Mouse (Mus musculus): ENCODE measurements around the gene Nxpe5.
"Not testable (repeated sequence)": the region's sequence is repeated elsewhere in the genome, so short reads cannot be mapped to it uniquely, and the experiment has no call there.

The Nxpe5 gene

DNA sequence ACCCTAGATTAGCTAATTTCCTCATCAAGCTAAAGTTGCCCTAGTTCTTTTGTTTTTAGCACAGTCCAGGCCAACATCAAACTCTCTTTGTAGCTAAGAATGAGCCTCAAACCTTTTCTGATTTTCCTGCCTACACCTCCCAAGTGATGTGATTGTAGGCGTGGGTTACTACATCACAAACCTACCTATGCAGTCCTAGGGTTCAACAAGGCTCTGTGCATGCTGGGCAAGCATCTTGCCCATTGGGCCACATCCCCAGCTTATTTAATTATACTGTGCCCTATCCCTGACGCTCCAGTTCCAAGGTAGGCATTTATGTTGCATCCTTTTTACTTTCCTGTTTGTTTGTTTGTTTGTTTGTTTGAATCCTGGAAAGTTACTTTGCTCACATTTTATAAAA is at the start of gene Nxpe5:
Gene Nxpe5, plus strand, starts transcription at position 199 of the 400 bp plus-strand sequence.
- DNase-seq (ENCODE audit: low spot score in 2 of 2), result no peak

DNA sequence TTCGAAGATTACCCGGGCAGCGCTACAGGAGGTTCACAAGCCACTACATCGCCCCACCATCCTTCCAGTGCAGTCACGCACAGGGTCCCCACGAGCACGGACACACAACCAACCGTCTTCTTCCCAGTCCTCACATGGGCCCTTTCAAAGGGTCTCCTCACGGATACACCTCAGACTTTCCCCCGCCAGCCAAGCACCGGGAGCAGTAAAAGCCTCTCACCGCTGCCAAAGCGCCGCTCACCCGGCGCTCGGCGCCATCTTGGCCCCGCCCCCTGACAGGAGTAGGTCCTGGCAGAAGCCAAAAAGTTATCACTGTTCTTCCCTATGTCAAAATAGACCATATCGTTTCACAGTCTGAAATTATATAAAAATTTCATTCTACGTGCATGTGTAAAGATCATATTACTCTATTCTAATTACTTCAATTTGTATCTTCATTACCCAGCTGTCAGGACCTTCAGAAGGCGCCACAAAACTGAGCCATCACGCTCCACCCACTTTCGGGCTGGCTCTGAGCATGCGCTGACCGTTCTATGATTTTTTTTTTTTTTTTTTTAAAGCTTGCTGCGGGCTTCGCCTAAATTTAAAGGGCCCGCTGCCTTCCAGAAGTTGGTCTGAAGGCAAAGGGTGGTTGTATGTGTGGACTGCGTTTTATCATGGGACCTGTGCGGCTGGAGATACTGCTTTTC is 38.6 kb upstream of the Nxpe5 start, which contains the start of the genes Taf6 and Cnpy4:
Gene Taf6, minus strand, starts transcription at position 502 of the 689 bp plus-strand sequence.
Gene Cnpy4, plus strand, starts transcription at position 536 of the 689 bp plus-strand sequence.
- DNase-seq (ENCODE audit: low spot score in 2 of 2), result peak in 1 of 2 experiments; percentile 79

- peak in 1 of 2 experiments; percentile 82 for DNase-seq (ENCODE audit: low spot score in 2 of 2)
Observed at GRCm38 (mm10) chr5:138187661-138188306, 37.9 kb upstream of the Nxpe5 start.

DNA sequence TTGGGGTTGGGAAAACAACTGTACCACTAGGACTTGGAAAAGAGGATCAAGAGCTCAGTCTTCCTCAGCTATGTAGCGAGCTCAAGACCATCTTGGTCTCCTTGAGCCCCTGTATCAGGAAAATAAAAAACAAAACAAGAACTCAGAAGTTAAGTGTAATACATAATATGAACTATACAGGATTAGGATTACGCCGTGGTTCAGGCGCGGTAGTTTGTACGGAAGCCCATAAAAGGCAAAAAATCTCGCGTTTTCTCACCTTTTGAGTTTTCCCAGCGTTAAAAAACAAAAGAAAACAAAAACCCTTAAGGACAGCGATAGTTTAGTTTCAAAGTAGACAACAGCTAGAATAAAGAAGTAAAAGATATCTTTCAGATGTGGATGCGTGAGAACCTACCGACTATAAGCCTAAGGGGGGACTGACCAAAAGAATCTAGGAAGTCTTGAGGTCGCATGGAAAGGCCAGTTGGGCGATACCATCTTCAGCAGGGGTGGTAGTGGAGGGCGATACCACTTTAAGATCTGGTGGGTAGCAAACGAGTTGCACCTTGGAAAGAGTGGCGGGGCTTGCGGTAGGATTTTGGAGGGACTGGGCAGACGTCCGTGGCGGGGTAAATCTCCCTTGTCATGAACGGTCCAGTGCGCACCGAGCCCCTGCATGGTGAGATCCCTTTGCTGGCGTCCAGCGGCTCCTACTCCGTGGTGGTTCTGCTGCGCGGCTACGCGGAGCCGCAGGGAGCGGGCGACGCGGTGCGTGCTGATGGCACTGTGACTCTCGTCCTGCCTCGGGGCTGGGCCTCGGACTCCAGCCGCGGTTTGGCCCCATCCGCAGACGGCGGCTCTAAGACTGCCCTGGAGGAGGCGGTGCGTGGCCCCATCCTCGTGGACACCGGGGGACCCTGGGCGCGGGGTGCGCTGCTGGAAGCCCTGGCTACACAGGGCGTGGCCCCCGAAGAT is 31.6 kb upstream of the Nxpe5 start, which contains the start of gene Mblac1:
Gene Mblac1, plus strand, starts transcription at position 544 of the 957 bp plus-strand sequence.
- DNase-seq (ENCODE audit: low spot score in 2 of 2), result peak; percentile 59 to 89

DNA sequence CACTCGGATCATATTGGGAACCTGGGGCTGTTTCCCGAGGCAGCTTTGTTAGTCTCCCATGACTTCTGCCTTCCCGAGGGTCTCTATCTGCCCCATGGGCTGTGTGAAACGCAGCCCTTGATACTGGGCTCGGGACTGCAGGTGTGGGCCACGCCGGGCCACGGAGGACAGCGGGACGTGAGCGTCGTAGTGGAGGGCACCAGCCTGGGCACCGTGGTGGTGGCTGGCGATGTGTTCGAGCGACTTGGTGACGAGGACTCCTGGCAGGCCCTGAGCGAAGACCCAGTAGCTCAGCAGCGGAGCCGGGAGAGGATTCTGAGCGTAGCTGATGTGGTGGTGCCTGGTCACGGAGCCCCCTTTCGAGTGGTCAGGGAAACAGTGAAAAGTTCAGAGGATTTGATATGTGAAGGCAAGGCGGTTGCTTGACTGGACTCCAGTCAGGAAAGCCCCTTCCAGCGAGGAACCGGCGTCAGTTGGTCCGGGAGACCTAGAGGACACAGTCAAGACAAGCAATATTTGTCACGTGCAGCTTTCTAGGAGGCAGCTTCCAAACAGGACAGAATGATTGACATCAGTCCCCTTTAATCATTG is 30.8 kb upstream of the Nxpe5 start:
- peak in 1 of 2 experiments; percentile 17 for DNase-seq (ENCODE audit: low spot score in 2 of 2)

DNA sequence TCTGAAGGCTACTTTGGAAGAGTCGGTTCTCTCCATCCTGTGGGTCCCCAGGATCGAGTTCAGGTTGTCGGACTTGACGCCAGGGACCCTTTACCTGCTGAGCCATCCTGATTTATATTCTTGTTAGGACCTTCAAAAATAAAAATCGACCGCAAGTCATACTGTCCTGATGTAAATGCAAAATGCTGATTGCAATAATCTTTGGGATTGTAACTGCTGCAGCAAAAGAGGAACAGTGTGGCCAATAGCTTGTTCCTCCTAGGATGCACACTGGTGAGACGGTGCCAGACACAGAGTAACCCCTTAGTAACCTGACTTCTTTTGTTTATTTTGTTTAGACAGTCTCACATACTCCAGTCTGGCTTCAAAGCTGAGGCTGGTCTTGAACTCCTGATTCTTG is 30.2 kb upstream of the Nxpe5 start:
- no peak for DNase-seq (ENCODE audit: low spot score in 2 of 2)

DNA sequence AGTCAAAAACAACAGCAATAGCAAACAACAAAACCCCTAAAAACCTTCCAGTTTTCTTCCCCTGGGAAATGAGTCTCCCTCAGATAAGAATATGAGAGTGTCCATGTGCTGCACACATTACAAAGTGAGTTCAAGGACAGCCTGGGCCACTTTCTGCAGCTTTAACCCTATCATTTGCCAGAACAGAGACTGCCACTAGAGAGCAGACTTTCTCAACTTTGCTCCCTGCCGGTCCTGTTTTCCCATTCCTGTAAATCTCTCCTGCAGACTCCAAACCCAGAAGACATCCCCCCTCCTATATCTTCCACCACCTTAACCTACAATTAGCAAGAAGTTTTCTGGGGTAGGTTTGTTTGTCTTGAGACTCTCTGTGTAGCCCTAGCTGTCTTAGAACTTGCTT is 26.1 kb upstream of the Nxpe5 start:
- no peak for DNase-seq (ENCODE audit: low spot score in 2 of 2)

- no peak for DNase-seq (ENCODE audit: low spot score in 2 of 2)
Observed at GRCm38 (mm10) chr5:138202086-138202485, 23.6 kb upstream of the Nxpe5 start.

GRCm38 (mm10) chr5:138207253-138207652 is 18.4 kb upstream of the Nxpe5 start:
- DNase-seq (ENCODE audit: low spot score in 2 of 2), result no peak

DNA sequence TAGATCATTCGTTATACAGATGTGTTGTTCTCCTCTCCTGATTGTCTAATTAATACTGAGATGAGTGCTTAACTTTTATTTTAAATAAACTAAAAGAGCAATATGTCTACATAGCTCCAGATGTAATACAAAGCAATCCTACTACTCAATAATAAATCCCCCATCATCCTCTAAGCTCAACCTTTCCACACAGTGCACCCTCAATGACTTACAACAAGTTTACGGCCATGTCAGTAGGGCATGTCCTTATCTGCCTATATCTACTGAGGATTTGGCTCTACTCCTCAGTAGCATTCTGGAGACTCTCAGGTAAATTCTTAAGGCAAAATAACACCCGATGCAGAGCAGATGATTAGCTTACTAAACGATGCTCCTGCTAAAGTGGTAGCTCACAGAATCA is 17.8 kb upstream of the Nxpe5 start:
- no peak for DNase-seq (ENCODE audit: low spot score in 2 of 2)

- DNase-seq (ENCODE audit: low spot score in 2 of 2), result not testable (repeated sequence)
Observed at GRCm38 (mm10) chr5:138216632-138217031, 9.1 kb upstream of the Nxpe5 start.

- DNase-seq (ENCODE audit: low spot score in 2 of 2), result no peak
Observed at GRCm38 (mm10) chr5:138219864-138220263, 5.8 kb upstream of the Nxpe5 start.

DNA sequence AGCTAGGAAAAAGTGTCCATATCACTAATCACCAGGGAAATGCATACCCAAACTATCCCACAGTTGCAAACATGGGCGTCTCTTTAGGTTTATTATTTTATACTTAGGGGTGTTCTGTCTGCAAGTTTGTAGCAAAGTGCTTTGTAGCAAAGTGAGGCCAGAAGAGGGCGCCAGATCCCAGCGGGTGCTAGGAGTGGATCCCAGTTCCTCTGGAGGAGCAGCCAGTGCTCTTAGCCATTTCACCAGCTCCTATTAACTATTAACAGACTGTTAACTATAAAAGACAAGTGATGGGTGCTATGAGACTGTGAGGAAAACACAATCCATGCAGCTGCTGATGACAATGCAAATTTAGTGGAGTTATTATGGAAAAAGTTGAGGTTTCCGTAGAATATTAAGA is 3.6 kb upstream of the Nxpe5 start:
- DNase-seq (ENCODE audit: low spot score in 2 of 2), result peak; percentile 16 to 85

GRCm38 (mm10) chr5:138223287-138223686 is 2.4 kb upstream of the Nxpe5 start:
- no peak for DNase-seq (ENCODE audit: low spot score in 2 of 2)

DNA sequence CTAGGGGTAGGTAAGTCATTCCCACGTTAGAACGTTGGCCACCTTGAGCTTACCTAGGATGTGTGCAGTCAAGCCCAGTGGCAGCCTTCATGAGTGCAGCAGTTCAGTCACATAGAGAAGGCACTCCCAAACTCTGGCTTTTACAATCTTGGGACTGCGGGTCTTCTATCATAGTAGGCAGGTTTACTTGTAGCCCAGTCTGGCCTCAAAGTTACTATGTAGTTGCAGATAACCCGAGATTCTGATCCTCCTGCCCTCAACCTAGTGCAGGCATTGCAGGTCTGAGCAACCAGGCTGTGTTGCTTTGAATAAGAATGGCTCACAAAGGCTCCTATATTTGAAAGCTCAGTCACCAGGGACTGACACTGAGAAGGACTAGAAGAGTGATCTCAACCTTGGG is 793 bp downstream of the Nxpe5 start:
- DNase-seq (ENCODE audit: low spot score in 2 of 2), result no peak

DNA sequence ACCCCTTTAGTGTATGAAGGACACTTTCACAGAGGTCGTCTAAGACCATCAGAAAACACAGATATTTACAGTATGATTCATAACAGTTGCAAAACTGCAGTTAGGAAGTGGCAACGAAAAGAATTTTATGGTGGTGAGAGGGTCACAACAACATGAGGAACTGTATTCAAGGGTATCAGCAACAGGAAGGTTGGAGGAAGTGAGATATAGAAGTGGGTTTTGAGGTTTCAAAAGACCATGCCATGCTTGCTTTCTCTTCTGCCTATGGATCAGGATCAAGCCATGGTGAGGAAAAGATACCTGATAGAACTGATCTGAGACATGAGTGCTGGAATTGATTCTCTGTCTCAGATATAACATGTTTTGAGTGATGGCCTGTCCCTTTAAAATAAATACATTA is 1.7 kb downstream of the Nxpe5 start:
- no peak for DNase-seq (ENCODE audit: low spot score in 2 of 2)

DNA sequence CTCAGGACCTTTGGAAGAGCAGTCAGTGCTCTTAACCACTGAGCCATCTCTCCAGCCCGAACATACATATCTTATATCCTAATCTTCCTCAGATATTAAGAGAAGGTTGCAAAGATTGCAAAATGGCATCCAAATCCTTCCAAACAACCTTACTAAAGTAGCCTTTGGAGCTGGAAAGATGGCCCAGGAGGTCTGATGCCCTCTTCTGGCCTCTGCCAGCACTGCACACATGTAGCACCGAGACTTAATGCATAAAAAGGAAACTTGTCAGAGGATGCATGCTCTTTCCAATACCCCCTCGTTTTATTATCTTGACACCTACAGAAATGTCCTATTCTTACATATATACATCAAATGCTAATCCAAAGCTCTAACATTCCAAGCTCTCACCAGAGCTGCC is 2.3 kb downstream of the Nxpe5 start:
- DNase-seq (ENCODE audit: low spot score in 2 of 2), result no peak

GRCm38 (mm10) chr5:138229511-138229910 is 3.8 kb downstream of the Nxpe5 start:
- no peak for DNase-seq (ENCODE audit: low spot score in 2 of 2)

- no peak for DNase-seq (ENCODE audit: low spot score in 2 of 2)
Observed at GRCm38 (mm10) chr5:138233778-138234177, 8.1 kb downstream of the Nxpe5 start.

GRCm38 (mm10) chr5:138234224-138234623 is 8.5 kb downstream of the Nxpe5 start:
- no peak for DNase-seq (ENCODE audit: low spot score in 2 of 2)

DNA sequence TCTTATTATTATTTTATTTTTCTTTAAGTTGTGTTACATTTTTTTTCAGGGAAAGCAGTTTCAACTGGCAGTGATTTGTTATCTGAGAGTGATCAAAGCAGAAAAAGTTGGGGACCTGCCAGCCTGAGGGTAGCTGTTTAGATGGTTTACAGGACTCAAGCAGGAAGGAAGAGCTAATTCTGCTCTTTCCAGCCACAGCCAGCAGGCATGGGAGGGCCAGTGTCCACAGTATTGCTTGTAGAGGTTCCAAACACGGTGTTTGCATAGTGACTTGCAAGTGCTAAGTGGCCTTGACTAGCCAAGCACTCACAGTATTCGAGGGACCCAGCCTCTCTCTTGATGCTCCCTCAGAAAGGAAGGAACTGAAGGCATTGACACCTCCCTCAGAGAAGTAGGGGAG is 15.8 kb downstream of the Nxpe5 start:
- DNase-seq (ENCODE audit: low spot score in 2 of 2), result no peak

GRCm38 (mm10) chr5:138251144-138251543 is 25.4 kb downstream of the Nxpe5 start:
- no peak for DNase-seq (ENCODE audit: low spot score in 2 of 2)
